Mouse (Mus musculus): ENCODE results near the gene Rras2. TPM values are rescaled to one million over a fixed set of nuclear protein-coding genes. Genes with fewer than 3 reads are reported as not detected.

The Rras2 gene
- 2.9 and 3.7 TPM in 2 replicates for total RNA-seq (2015; ENCODE audit: low replicate concordance)
- total RNA-seq (2017; ENCODE audit: low replicate concordance): 2.0 TPM in 1 of 2 replicates, not detected in the other

- no peak for ATAC-seq (replicated peaks; ENCODE audit: low FRiP score, poor library complexity, severe bottlenecking)
Observed at GRCm38 (mm10) chr7:114117444-114117905, at the start of gene Rras2. Rras2 (minus strand) TSS chr7:114117781.

- no peak for ATAC-seq (replicated peaks; ENCODE audit: low FRiP score, poor library complexity, severe bottlenecking)
Observed at GRCm38 (mm10) chr7:114162975-114163374, 45.4 kb upstream of the Rras2 start.

- ATAC-seq (replicated peaks; ENCODE audit: low FRiP score, poor library complexity, severe bottlenecking): no peak
Observed at GRCm38 (mm10) chr7:114161101-114161500, 43.5 kb upstream of the Rras2 start.

GRCm38 (mm10) chr7:114157716-114158278, 40.2 kb upstream of the Rras2 start:
- no peak for ATAC-seq (replicated peaks; ENCODE audit: low FRiP score, poor library complexity, severe bottlenecking)

GRCm38 (mm10) chr7:114156364-114156763, 38.8 kb upstream of the Rras2 start:
- no peak for ATAC-seq (replicated peaks; ENCODE audit: low FRiP score, poor library complexity, severe bottlenecking)

- no peak for ATAC-seq (replicated peaks; ENCODE audit: low FRiP score, poor library complexity, severe bottlenecking)
Observed at GRCm38 (mm10) chr7:114155053-114155865, 37.7 kb upstream of the Rras2 start.

GRCm38 (mm10) chr7:114151036-114151780, 33.6 kb upstream of the Rras2 start:
- no peak for ATAC-seq (replicated peaks; ENCODE audit: low FRiP score, poor library complexity, severe bottlenecking)

GRCm38 (mm10) chr7:114149564-114149963, 32.0 kb upstream of the Rras2 start:
- no peak for ATAC-seq (replicated peaks; ENCODE audit: low FRiP score, poor library complexity, severe bottlenecking)

- ATAC-seq (replicated peaks; ENCODE audit: low FRiP score, poor library complexity, severe bottlenecking): no peak
Observed at GRCm38 (mm10) chr7:114149135-114149534, 31.6 kb upstream of the Rras2 start.

- no peak for ATAC-seq (replicated peaks; ENCODE audit: low FRiP score, poor library complexity, severe bottlenecking)
Observed at GRCm38 (mm10) chr7:114145841-114146240, 28.3 kb upstream of the Rras2 start.

- no peak for ATAC-seq (replicated peaks; ENCODE audit: low FRiP score, poor library complexity, severe bottlenecking)
Observed at GRCm38 (mm10) chr7:114142151-114142798, 24.7 kb upstream of the Rras2 start.

GRCm38 (mm10) chr7:114140026-114140425, 22.4 kb upstream of the Rras2 start:
- no peak for ATAC-seq (replicated peaks; ENCODE audit: low FRiP score, poor library complexity, severe bottlenecking)

GRCm38 (mm10) chr7:114139400-114139799, 21.8 kb upstream of the Rras2 start:
- no peak for ATAC-seq (replicated peaks; ENCODE audit: low FRiP score, poor library complexity, severe bottlenecking)

GRCm38 (mm10) chr7:114138261-114138660, 20.7 kb upstream of the Rras2 start:
- ATAC-seq (replicated peaks; ENCODE audit: low FRiP score, poor library complexity, severe bottlenecking): no peak

GRCm38 (mm10) chr7:114135166-114135565, 17.6 kb upstream of the Rras2 start:
- no peak for ATAC-seq (replicated peaks; ENCODE audit: low FRiP score, poor library complexity, severe bottlenecking)

- ATAC-seq (replicated peaks; ENCODE audit: low FRiP score, poor library complexity, severe bottlenecking): no peak
Observed at GRCm38 (mm10) chr7:114133957-114134356, 16.4 kb upstream of the Rras2 start.

- no peak for ATAC-seq (replicated peaks; ENCODE audit: low FRiP score, poor library complexity, severe bottlenecking)
Observed at GRCm38 (mm10) chr7:114132316-114132715, 14.7 kb upstream of the Rras2 start.

- no peak for ATAC-seq (replicated peaks; ENCODE audit: low FRiP score, poor library complexity, severe bottlenecking)
Observed at GRCm38 (mm10) chr7:114129281-114129680, 11.7 kb upstream of the Rras2 start.

- ATAC-seq (replicated peaks; ENCODE audit: low FRiP score, poor library complexity, severe bottlenecking): no peak
Observed at GRCm38 (mm10) chr7:114118180-114118579, 599 bp upstream of the Rras2 start.

All from erythroblast, adult 5-6 weeks (primary cell).